18 mouse cellular contexts compared by ENCODE assay signal in genomic region chr9:83905820-83906219, GRCm38 (mm10). TPM values are rescaled to one million over a fixed set of nuclear protein-coding genes. Genes with fewer than 3 reads are reported as not detected.
DNase-seq lines count a peak whose midpoint lies in the region; ATAC-seq and TF ChIP-seq lines count a peak whose summit lies in the region.
"Had no signal": no experiment of that assay in that cellular context is flagged by ENCODE, and none has a peak within 500 bp of the region (broad histone marks: within the 10 kb centered on the region; RNA-seq: fewer than 3 reads in every experiment).

No protein-coding gene starts in this region.

- peak; percentile 28 for DNase-seq in heart, adult 11 months
- no peak for DNase-seq in heart, embryonic 10.5 days (ENCODE audit: low spot score)
- peak; percentile 54 for DNase-seq in lung, postnatal 0 days (ENCODE audit: low spot score)
- no peak for DNase-seq in lung, postnatal 10 days
- peak; percentile 5 for DNase-seq in brain, embryonic 14.5 days (ENCODE audit: low read depth)
- peak; percentile 36 for DNase-seq in splenic B cell, adult 2 months (ENCODE audit: low read depth, low spot score)
- no peak for DNase-seq in thymus, adult 2 months
- no peak for DNase-seq in heart, postnatal 25 days (ENCODE audit: low spot score)
- DNase-seq: cerebellum, adult 9-11 months; heart, adult 18-20 months; kidney, adult 9 months; layer of hippocampus, postnatal 36 days; right cerebral cortex, adult 18-20 months; thymus, postnatal 36 days had no signal

- H3K36me3 ChIP-seq in heart, embryonic 10.5 days, result no peaks in the 10 kb centered on the region
- no peaks in the 10 kb centered on the region for H3K36me3 ChIP-seq in lung, postnatal 0 days (ENCODE audit: insufficient read depth, low read length)
- H3K36me3 ChIP-seq in splenic B cell, adult 2 months (ENCODE audit: control insufficient read depth, insufficient read depth, low read length, poor library complexity, severe bottlenecking), result no peaks in the 10 kb centered on the region
- no peaks in the 10 kb centered on the region for H3K36me3 ChIP-seq in thymus, adult 2 months (ENCODE audit: control insufficient read depth, insufficient read depth, low read length)
- H3K36me3 ChIP-seq: limb, embryonic 15.5 days; neural tube, embryonic 12.5 days had no signal

- no peak for TF ChIP-seq POLR2A in brain, embryonic 14.5 days (IDR thresholded peaks at IDR 0.05; ENCODE audit: borderline replicate concordance, extremely low read depth, insufficient read depth, insufficient read length, poor library complexity, severe bottlenecking)
- no peak for TF ChIP-seq POLR2A in thymus, adult 2 months (IDR thresholded peaks at IDR 0.05; ENCODE audit: control insufficient read depth, extremely low read depth, insufficient read depth, low read length, poor library complexity)

- peak; percentile 41 for TF ChIP-seq CTCF in lung, postnatal 0 days (IDR thresholded peaks at IDR 0.05)
- no peak for TF ChIP-seq CTCF in brain, embryonic 14.5 days (IDR thresholded peaks at IDR 0.05; ENCODE audit: borderline replicate concordance, extremely low read depth, insufficient read depth, insufficient read length)
- TF ChIP-seq CTCF in thymus, adult 2 months (IDR thresholded peaks at IDR 0.05; ENCODE audit: borderline replicate concordance, control insufficient read depth, extremely low read depth, insufficient read depth, low read length, poor library complexity), result no peak

- no peaks in the 10 kb centered on the region for H3K4me1 ChIP-seq in heart, embryonic 10.5 days
- no peaks in the 10 kb centered on the region for H3K4me1 ChIP-seq in lung, postnatal 0 days (ENCODE audit: insufficient read depth, low read depth, low read length)
- H3K4me1 ChIP-seq in thymus, adult 2 months (replicated peaks; ENCODE audit: control insufficient read depth, insufficient read depth, low read length), result no peaks in the 10 kb centered on the region
- H3K4me1 ChIP-seq: limb, embryonic 15.5 days; megakaryocyte, embryonic 14.5 days; neural tube, embryonic 12.5 days had no signal

- no peaks in the 10 kb centered on the region for H3K27me3 ChIP-seq in heart, embryonic 10.5 days (ENCODE audit: insufficient read depth, poor library complexity, severe bottlenecking)
- no peaks in the 10 kb centered on the region for H3K27me3 ChIP-seq in lung, postnatal 0 days (replicated peaks; ENCODE audit: insufficient read depth, low read length)
- H3K27me3 ChIP-seq in splenic B cell, adult 2 months (ENCODE audit: control insufficient read depth, insufficient read depth, low read length, poor library complexity, severe bottlenecking), result peaks cover 4% of the 10 kb centered on the region
- H3K27me3 ChIP-seq in thymus, adult 2 months (ENCODE audit: control insufficient read depth, insufficient read depth, low read length), result no peaks in the 10 kb centered on the region
- H3K27me3 ChIP-seq: limb, embryonic 15.5 days; megakaryocyte, embryonic 14.5 days; neural tube, embryonic 12.5 days had no signal

- no peak for TF ChIP-seq EP300 in lung, postnatal 0 days (IDR thresholded peaks at IDR 0.05)

- no peak overlapping the region for H3K9ac ChIP-seq in lung, postnatal 0 days (replicated peaks; ENCODE audit: low read depth)
- H3K9ac ChIP-seq: limb, embryonic 15.5 days; neural tube, embryonic 12.5 days had no signal

- H3K4me2 ChIP-seq in lung, postnatal 0 days (replicated peaks; ENCODE audit: low read depth, low read length), result no peak overlapping the region
- H3K4me2 ChIP-seq: limb, embryonic 15.5 days; neural tube, embryonic 12.5 days had no signal

- H3K4me3 ChIP-seq in heart, embryonic 10.5 days, result no peak overlapping the region
- H3K4me3 ChIP-seq in lung, postnatal 0 days (ENCODE audit: low read depth, low read length), result no peak overlapping the region
- no peak overlapping the region for H3K4me3 ChIP-seq in thymus, adult 2 months (ENCODE audit: control insufficient read depth, insufficient read depth, low read length)
- H3K4me3 ChIP-seq: limb, embryonic 15.5 days; megakaryocyte, embryonic 14.5 days; neural tube, embryonic 12.5 days had no signal

- intact Hi-C loops in heart, postnatal 25 days (cut with DNase I), result loop anchor here (1.0 kb wide), 1 partner anchor 99 kb away; no protein-coding TSS in a partner anchor

- H3K27ac ChIP-seq in heart, embryonic 10.5 days, result no peak overlapping the region
- no peak overlapping the region for H3K27ac ChIP-seq in lung, postnatal 0 days (ENCODE audit: low read length)
- no peak overlapping the region for H3K27ac ChIP-seq in thymus, adult 2 months (ENCODE audit: control insufficient read depth, insufficient read depth, low read length)
- H3K27ac ChIP-seq: limb, embryonic 15.5 days; neural tube, embryonic 12.5 days had no signal

- no peaks in the 10 kb centered on the region for H3K9me3 ChIP-seq in heart, embryonic 10.5 days
- H3K9me3 ChIP-seq in lung, postnatal 0 days (ENCODE audit: low read length), result no peaks in the 10 kb centered on the region
- H3K9me3 ChIP-seq: limb, embryonic 15.5 days; megakaryocyte, embryonic 14.5 days; neural tube, embryonic 12.5 days had no signal

- ATAC-seq in lung, postnatal 0 days, result no peak
- ATAC-seq: forebrain, embryonic 16.5 days had no signal

- WGBS in heart, embryonic 10.5 days, result 60% methylated on average over 4 of the region's 4 CpGs
- WGBS in lung, postnatal 0 days, result 57% methylated on average over 4 of the region's 4 CpGs
- WGBS in thymus, adult 2 months, result 50% methylated on average over 4 of the region's 4 CpGs

RNA-seq across cellular contexts. Expression of gene Bckdhb, which starts 19.1 kb away (rescaled TPM):
- polyA plus RNA-seq in heart, embryonic 10.5 days (2016; fragmentation: Nextera tagmentation; extraction: Ambion mirVana), result 49.6 and 52.3 TPM in 2 replicates
- 11.8 and 12.5 TPM in 2 replicates for polyA plus RNA-seq in lung, postnatal 0 days (2015; fragmentation: Nextera tagmentation; extraction: Ambion mirVana)
- 21.9 and 27.6 TPM in 2 replicates for polyA plus RNA-seq in brain, embryonic 14.5 days (2012; rRNA removed)
- polyA plus RNA-seq in thymus, adult 2 months (2012; rRNA removed), result 12.6 and 15.0 TPM in 2 replicates
- total RNA-seq in heart, postnatal 25 days (2021), result 100 to 1,000 TPM in 1 of 2 experiments, 10 to 100 TPM in 1; 92.4 to 100 TPM

Comparison
In these comparisons a context has a peak if more than half of its experiments do, and no peak if none do; other contexts are left out.
1. DNase-seq: peak in heart, adult 11 months (single experiment), lung, postnatal 0 days (single experiment), brain, embryonic 14.5 days (single experiment) and splenic B cell, adult 2 months (single experiment); none in heart, embryonic 10.5 days (single experiment), lung, postnatal 10 days (single experiment), thymus, adult 2 months (single experiment) and heart, postnatal 25 days (single experiment).